Comparison of ENCODE assay signal across 11 mouse cellular contexts in genomic region chr8:110859651-110860501, GRCm38 (mm10). TPM values are rescaled to one million over a fixed set of nuclear protein-coding genes. Genes with fewer than 3 reads are reported as not detected.
A peak's percentile ranks its signal among the peaks of the same experiment; 100 is the strongest.
DNase-seq lines count a peak whose midpoint lies in the region; ATAC-seq and TF ChIP-seq lines count a peak whose summit lies in the region.
"Had no signal": no experiment of that assay in that cellular context is flagged by ENCODE, and none has a peak within 500 bp of the region (broad histone marks: within the 10 kb centered on the region; RNA-seq: fewer than 3 reads in every experiment).

No protein-coding gene starts in this region.

- no peak for ATAC-seq in lung, postnatal 0 days
- ATAC-seq in neutrophil, adult 5-6 weeks (ENCODE audit: extremely low read depth, insufficient number of reproducible peaks, low FRiP score, poor library complexity, severe bottlenecking), result peak; percentile 60; the same call in 1 of the 2 replicates

- H3K4me3 ChIP-seq in cerebellum, adult 2 months (replicated peaks; ENCODE audit: insufficient read depth, low read depth, low read length), result no peak overlapping the region
- H3K4me3 ChIP-seq in lung, postnatal 0 days (ENCODE audit: low read depth, low read length), result no peak overlapping the region
- H3K4me3 ChIP-seq: embryonic facial prominence, embryonic 12.5 days; heart, embryonic 13.5 days; neural tube, embryonic 13.5 days had no signal

- no peaks in the 10 kb centered on the region for H3K4me1 ChIP-seq in cerebellum, adult 2 months (ENCODE audit: control insufficient read depth, insufficient read depth, low read length)
- H3K4me1 ChIP-seq in lung, postnatal 0 days (ENCODE audit: insufficient read depth, low read depth, low read length), result no peaks in the 10 kb centered on the region
- H3K4me1 ChIP-seq: embryonic facial prominence, embryonic 12.5 days; heart, embryonic 13.5 days; neural tube, embryonic 13.5 days had no signal

- H3K36me3 ChIP-seq in lung, postnatal 0 days (ENCODE audit: insufficient read depth, low read length), result peaks cover 42% of the 10 kb centered on the region; the same call in 1 of the 2 replicates

- H3K27me3 ChIP-seq in cerebellum, adult 2 months (ENCODE audit: control insufficient read depth, insufficient read depth, low read length), result no peaks in the 10 kb centered on the region
- H3K27me3 ChIP-seq in lung, postnatal 0 days (replicated peaks; ENCODE audit: insufficient read depth, low read length), result no peaks in the 10 kb centered on the region
- H3K27me3 ChIP-seq: embryonic facial prominence, embryonic 12.5 days; heart, embryonic 13.5 days; neural tube, embryonic 13.5 days had no signal

- 66% methylated on average over 7 of the region's 7 CpGs for WGBS in cerebellum, adult 2 months
- 75% methylated on average over 7 of the region's 7 CpGs for WGBS in lung, postnatal 0 days

- no peak overlapping the region for H3K4me2 ChIP-seq in lung, postnatal 0 days (replicated peaks; ENCODE audit: low read depth, low read length)
- H3K4me2 ChIP-seq: embryonic facial prominence, embryonic 12.5 days; heart, embryonic 13.5 days; neural tube, embryonic 13.5 days had no signal

- peak; percentile 75; the same call in 1 of the 2 replicates for TF ChIP-seq CTCF in cerebellum, adult 2 months (IDR thresholded peaks at IDR 0.05; ENCODE audit: borderline replicate concordance, insufficient read depth, low read depth, low read length)
- TF ChIP-seq CTCF in lung, postnatal 0 days (IDR thresholded peaks at IDR 0.05), result peak; percentile 62

- no peak overlapping the region for H3K9ac ChIP-seq in lung, postnatal 0 days (replicated peaks; ENCODE audit: low read depth)
- H3K9ac ChIP-seq: embryonic facial prominence, embryonic 12.5 days; heart, embryonic 13.5 days; neural tube, embryonic 13.5 days had no signal

- DNase-seq in cerebellum, adult 2 months, result peak; percentile 34 to 40
- DNase-seq in cerebellum, adult 11 months, result no peak
- DNase-seq in lung, postnatal 0 days (ENCODE audit: low spot score), result peak; percentile 26
- DNase-seq in lung, postnatal 4 days, result no peak
- DNase-seq in cerebellum, postnatal 14 days, result peak; percentile 48 to 49
- DNase-seq in frontal cortex, postnatal 36 days (ENCODE audit: low spot score in 2 of 2), result no peak
- no peak for DNase-seq in gastrocnemius, postnatal 4 days (ENCODE audit: low spot score in 2 of 2)

- H3K9me3 ChIP-seq in lung, postnatal 0 days (ENCODE audit: low read length), result no peaks in the 10 kb centered on the region
- H3K9me3 ChIP-seq: embryonic facial prominence, embryonic 12.5 days; heart, embryonic 13.5 days; neural tube, embryonic 13.5 days had no signal

- no peak for TF ChIP-seq EP300 in lung, postnatal 0 days (IDR thresholded peaks at IDR 0.05)

- no peak for TF ChIP-seq POLR2A in cerebellum, adult 2 months (IDR thresholded peaks at IDR 0.05; ENCODE audit: borderline replicate concordance, insufficient read depth, low read length)

- no peak overlapping the region for H3K27ac ChIP-seq in cerebellum, adult 2 months (ENCODE audit: insufficient read depth, low read length)
- no peak overlapping the region for H3K27ac ChIP-seq in lung, postnatal 0 days (ENCODE audit: low read length)
- H3K27ac ChIP-seq: embryonic facial prominence, embryonic 12.5 days; heart, embryonic 13.5 days; neural tube, embryonic 13.5 days had no signal

RNA-seq across cellular contexts. Expression of gene Sf3b3, which starts 13.3 kb away (rescaled TPM):
- polyA plus RNA-seq in cerebellum, adult 2 months (2012; rRNA removed), result 44.5 and 49.9 TPM in 2 replicates
- 41.1 and 45.3 TPM in 2 replicates for polyA plus RNA-seq in lung, postnatal 0 days (2015; fragmentation: Nextera tagmentation; extraction: Ambion mirVana)
- 109 and 110 TPM in 2 replicates for total RNA-seq in neutrophil, adult 5-6 weeks (2017)
- 10 to 100 TPM; 56.3 to 63.0 TPM for total RNA-seq in gastrocnemius, postnatal 4 days (2021)

RNA-seq across cellular contexts. Expression of gene Cog4, which starts 13.5 kb away (rescaled TPM):
- polyA plus RNA-seq in cerebellum, adult 2 months (2012; rRNA removed), result 56.5 and 60.2 TPM in 2 replicates
- 43.3 and 46.4 TPM in 2 replicates for polyA plus RNA-seq in lung, postnatal 0 days (2015; fragmentation: Nextera tagmentation; extraction: Ambion mirVana)
- 53.1 and 57.5 TPM in 2 replicates for total RNA-seq in neutrophil, adult 5-6 weeks (2017)
- 10 to 100 TPM; 59.5 to 66.6 TPM for total RNA-seq in gastrocnemius, postnatal 4 days (2021)

RNA-seq across cellular contexts. Expression of gene Fuk, which starts 42.4 kb away (rescaled TPM):
- polyA plus RNA-seq in cerebellum, adult 2 months (2012; rRNA removed), result 27.1 and 31.0 TPM in 2 replicates
- polyA plus RNA-seq in lung, postnatal 0 days (2015; fragmentation: Nextera tagmentation; extraction: Ambion mirVana), result 6.2 and 6.7 TPM in 2 replicates
- total RNA-seq in neutrophil, adult 5-6 weeks (2017), result 9.3 and 9.8 TPM in 2 replicates
- 1 to 10 TPM; 5.9 to 6.5 TPM for total RNA-seq in gastrocnemius, postnatal 4 days (2021)

RNA-seq across cellular contexts. Expression of gene Il34, which starts 54.2 kb away (rescaled TPM):
- polyA plus RNA-seq in cerebellum, adult 2 months (2012; rRNA removed), result 15.8 and 21.1 TPM in 2 replicates
- 23.3 and 29.6 TPM in 2 replicates for polyA plus RNA-seq in lung, postnatal 0 days (2015; fragmentation: Nextera tagmentation; extraction: Ambion mirVana)
- not detected in 2 replicates for total RNA-seq in neutrophil, adult 5-6 weeks (2017)
- total RNA-seq in gastrocnemius, postnatal 4 days (2021), result 10 to 100 TPM in 1 of 2 experiments, 1 to 10 TPM in 1; 7.9 to 10.4 TPM

RNA-seq across cellular contexts. Expression of gene St3gal2, which starts 59.8 kb away (rescaled TPM):
- polyA plus RNA-seq in cerebellum, adult 2 months (2012; rRNA removed), result 81.1 and 88.6 TPM in 2 replicates
- polyA plus RNA-seq in lung, postnatal 0 days (2015; fragmentation: Nextera tagmentation; extraction: Ambion mirVana), result 15.5 and 16.7 TPM in 2 replicates
- total RNA-seq in neutrophil, adult 5-6 weeks (2017), result 3.1 and 6.3 TPM in 2 replicates
- total RNA-seq in gastrocnemius, postnatal 4 days (2021), result 10 to 100 TPM; 44.0 to 44.9 TPM

Comparison
In these comparisons a context has a peak if more than half of its experiments do, and no peak if none do; other contexts are left out.
1. DNase-seq: peak in cerebellum, adult 2 months (2 of 2), lung, postnatal 0 days (single experiment) and cerebellum, postnatal 14 days (2 of 2); none in cerebellum, adult 11 months (single experiment), lung, postnatal 4 days (0 of 2), frontal cortex, postnatal 36 days (0 of 2) and gastrocnemius, postnatal 4 days (0 of 2).